Mouse (Mus musculus): Measurements from ENCODE around the gene Arf1.

GRCm38 (mm10) chr11:59226787-59227603 lies 1.1 kb downstream of the Arf1 start:
- TF ChIP-seq EP300 (IDR thresholded peaks at IDR 0.05; ENCODE audit: low read depth) (no peak), CTCF (IDR thresholded peaks at IDR 0.05; ENCODE audit: low read depth) (no peak)
